In genomic region chr1:107576094-107576493, GRCm38 (mm10) we compare ENCODE assay signal across 20 mouse cellular contexts. TPM values are rescaled to one million over a fixed set of nuclear protein-coding genes. Genes with fewer than 3 reads are reported as not detected.
DNase-seq lines count a peak whose midpoint lies in the region; ATAC-seq and TF ChIP-seq lines count a peak whose summit lies in the region.
"Had no signal": no experiment of that assay in that cellular context is flagged by ENCODE, and none has a peak within 500 bp of the region (broad histone marks: within the 10 kb centered on the region; RNA-seq: fewer than 3 reads in every experiment).

No protein-coding gene starts in this region.

- H3K27ac ChIP-seq in lung, embryonic 14.5 days (ENCODE audit: low read depth), result no peak overlapping the region
- peak overlapping the region; percentile 25; the same call in 1 of the 2 replicates for H3K27ac ChIP-seq in lung, embryonic 16.5 days (ENCODE audit: low read length)
- H3K27ac ChIP-seq: embryonic facial prominence, embryonic 10.5 days; embryonic facial prominence, embryonic 12.5 days; forebrain, embryonic 13.5 days; forebrain, embryonic 15.5 days had no signal

- no peak overlapping the region for H3K4me2 ChIP-seq in lung, embryonic 14.5 days
- no peak overlapping the region for H3K4me2 ChIP-seq in lung, embryonic 16.5 days (ENCODE audit: low read depth, low read length)
- H3K4me2 ChIP-seq: embryonic facial prominence, embryonic 12.5 days; forebrain, embryonic 13.5 days; forebrain, embryonic 15.5 days had no signal

- no peak overlapping the region for H3K4me3 ChIP-seq in lung, embryonic 14.5 days (ENCODE audit: low read depth, low read length)
- H3K4me3 ChIP-seq in lung, adult 2 months (replicated peaks; ENCODE audit: extremely low read depth, low read depth, low read length), result no peak overlapping the region
- H3K4me3 ChIP-seq in lung, embryonic 16.5 days (ENCODE audit: low read length), result no peak overlapping the region
- H3K4me3 ChIP-seq: embryonic facial prominence, embryonic 10.5 days; embryonic facial prominence, embryonic 12.5 days; forebrain, embryonic 13.5 days; forebrain, embryonic 15.5 days had no signal

- H3K9me3 ChIP-seq in lung, embryonic 14.5 days (ENCODE audit: low read depth, low read length), result no peaks in the 10 kb centered on the region
- H3K9me3 ChIP-seq in lung, embryonic 16.5 days (ENCODE audit: control insufficient read depth, low read length), result no peaks in the 10 kb centered on the region
- H3K9me3 ChIP-seq: embryonic facial prominence, embryonic 10.5 days; embryonic facial prominence, embryonic 12.5 days; forebrain, embryonic 13.5 days; forebrain, embryonic 15.5 days had no signal

- H3K4me1 ChIP-seq in lung, embryonic 14.5 days (ENCODE audit: insufficient read depth), result no peaks in the 10 kb centered on the region
- H3K4me1 ChIP-seq in lung, adult 2 months (ENCODE audit: control insufficient read depth, insufficient read depth, low read length), result no peaks in the 10 kb centered on the region
- no peaks in the 10 kb centered on the region for H3K4me1 ChIP-seq in lung, embryonic 16.5 days (replicated peaks; ENCODE audit: control insufficient read depth, insufficient read depth, low read length)
- H3K4me1 ChIP-seq: embryonic facial prominence, embryonic 10.5 days; embryonic facial prominence, embryonic 12.5 days; forebrain, embryonic 13.5 days; forebrain, embryonic 15.5 days had no signal

- no peak overlapping the region for H3K9ac ChIP-seq in lung, embryonic 14.5 days
- no peak overlapping the region for H3K9ac ChIP-seq in lung, embryonic 16.5 days (ENCODE audit: low read length)
- H3K9ac ChIP-seq: embryonic facial prominence, embryonic 12.5 days; forebrain, embryonic 13.5 days; forebrain, embryonic 15.5 days; forebrain, postnatal 0 days had no signal

- ATAC-seq in lung, embryonic 14.5 days (ENCODE audit: insufficient read depth), result no peak
- ATAC-seq in lung, embryonic 16.5 days (ENCODE audit: low read depth), result peak; percentile 66
- ATAC-seq: activated CD4-positive, CD25-positive, alpha-beta regulatory T cell, adult 4 months; forebrain, embryonic 13.5 days; forebrain, embryonic 15.5 days; forebrain, postnatal 0 days; Patski had no signal

- DNase-seq in lung, embryonic 14.5 days, result peak; percentile 76
- DNase-seq in lung, adult 2 months, result no peak
- DNase-seq in lung, postnatal 14 days, result no peak
- DNase-seq in adrenal gland, postnatal 4 days (ENCODE audit: low spot score in 2 of 2), result no peak
- DNase-seq: adrenal gland, adult 8-10 months; adrenal gland, postnatal 14 days; cerebellum, adult 11-12 months; cerebellum, adult 2 months; cerebellum, adult 9-10 months; cerebellum, postnatal 10 days; cerebellum, postnatal 25 days; forebrain, postnatal 0 days had no signal

- no peaks in the 10 kb centered on the region for H3K36me3 ChIP-seq in lung, embryonic 14.5 days (ENCODE audit: insufficient read depth)
- H3K36me3 ChIP-seq in lung, embryonic 16.5 days (ENCODE audit: control insufficient read depth, insufficient read depth, low read length), result no peaks in the 10 kb centered on the region
- H3K36me3 ChIP-seq: embryonic facial prominence, embryonic 10.5 days; embryonic facial prominence, embryonic 12.5 days; forebrain, embryonic 15.5 days had no signal

- no peak for TF ChIP-seq CTCF in lung, embryonic 14.5 days (IDR thresholded peaks at IDR 0.05; ENCODE audit: low read depth)
- TF ChIP-seq CTCF in lung, adult 2 months (IDR thresholded peaks at IDR 0.05; ENCODE audit: insufficient read depth, low read length), result no peak

- no peak for TF ChIP-seq POLR2A in lung, adult 2 months (IDR thresholded peaks at IDR 0.05; ENCODE audit: borderline replicate concordance, extremely low read depth, low read depth, low read length)

- WGBS in lung, embryonic 14.5 days, result 33% methylated on average over 2 of the region's 2 CpGs
- WGBS in lung, adult 2 months, result 33% methylated on average over 2 of the region's 2 CpGs
- 40% methylated on average over 2 of the region's 2 CpGs for WGBS in lung, embryonic 16.5 days

- no peaks in the 10 kb centered on the region for H3K27me3 ChIP-seq in lung, embryonic 14.5 days (ENCODE audit: insufficient read depth, low read length)
- H3K27me3 ChIP-seq in lung, embryonic 16.5 days (ENCODE audit: control insufficient read depth, insufficient read depth, low read depth, low read length), result no peaks in the 10 kb centered on the region
- H3K27me3 ChIP-seq: embryonic facial prominence, embryonic 12.5 days; forebrain, embryonic 13.5 days; forebrain, embryonic 15.5 days had no signal

RNA-seq across cellular contexts. Expression of gene Serpinb8, which starts 13.7 kb away (rescaled TPM):
- 2.9 and 5.1 TPM in 2 replicates for polyA plus RNA-seq in lung, embryonic 14.5 days (2014; fragmentation: Nextera tagmentation; extraction: Ambion mirVana)
- polyA plus RNA-seq in lung, adult 2 months (2012; rRNA removed), result 2.1 and 5.2 TPM in 2 replicates
- 4.8 and 5.9 TPM in 2 replicates for polyA plus RNA-seq in lung, embryonic 16.5 days (2015; fragmentation: Nextera tagmentation; extraction: Ambion mirVana)
- 1 to 10 TPM; 3.7 to 4.7 TPM for total RNA-seq in adrenal gland, postnatal 4 days (2021)
- total RNA-seq: MEL had no signal
- polyA plus RNA-seq: activated CD4-positive, CD25-positive, alpha-beta regulatory T cell, adult 4 months had no signal
